Mouse (Mus musculus): ENCODE measurements around the gene Wfdc15b.

Gene Wfdc15b

GRCm38 (mm10) chr2:164180124-164180523 is 41.3 kb downstream of the Wfdc15b start:
- no peak for DNase-seq (ENCODE audit: low read depth, low spot score)

- DNase-seq (ENCODE audit: low read depth, low spot score) = no peak
Observed at GRCm38 (mm10) chr2:164177831-164178230, 43.6 kb downstream of the Wfdc15b start.

- no peak for DNase-seq (ENCODE audit: low read depth, low spot score)
Observed at GRCm38 (mm10) chr2:164175850-164176249, 45.6 kb downstream of the Wfdc15b start.

GRCm38 (mm10) chr2:164174649-164175395 is 46.6 kb downstream of the Wfdc15b start:
- no peak for DNase-seq (ENCODE audit: low read depth, low spot score)

GRCm38 (mm10) chr2:164173394-164173793 is 48.1 kb downstream of the Wfdc15b start:
- no peak for DNase-seq (ENCODE audit: low read depth, low spot score)

GRCm38 (mm10) chr2:164170902-164171301 is 50.6 kb downstream of the Wfdc15b start, which contains the start of gene Kcns1:
Gene Kcns1 (minus strand): TSS chr2:164171113.
- DNase-seq (ENCODE audit: low read depth, low spot score) = no peak

- DNase-seq (ENCODE audit: low read depth, low spot score) = no peak
Observed at GRCm38 (mm10) chr2:164170326-164170725, 51.1 kb downstream of the Wfdc15b start.

- DNase-seq (ENCODE audit: low read depth, low spot score) = no peak
Observed at GRCm38 (mm10) chr2:164168571-164168946, 52.9 kb downstream of the Wfdc15b start.

GRCm38 (mm10) chr2:164167752-164168570 is 53.5 kb downstream of the Wfdc15b start:
- DNase-seq (ENCODE audit: low read depth, low spot score) = no peak

GRCm38 (mm10) chr2:164164941-164165340 is 56.5 kb downstream of the Wfdc15b start:
- no peak for DNase-seq (ENCODE audit: low read depth, low spot score)

All from c-Kit-negative CD71-positive TER-119-positive erythroid progenitor cells, embryonic 14.5 days (primary cell).